Mouse (Mus musculus): ENCODE measurements around the gene Olfr600. TPM values are rescaled to one million over a fixed set of nuclear protein-coding genes. Genes with fewer than 3 reads are reported as not detected.

Gene Olfr600
- polyA plus RNA-seq (2012; rRNA removed; ENCODE audit: low replicate concordance) = not detected in 2 replicates

DNA sequence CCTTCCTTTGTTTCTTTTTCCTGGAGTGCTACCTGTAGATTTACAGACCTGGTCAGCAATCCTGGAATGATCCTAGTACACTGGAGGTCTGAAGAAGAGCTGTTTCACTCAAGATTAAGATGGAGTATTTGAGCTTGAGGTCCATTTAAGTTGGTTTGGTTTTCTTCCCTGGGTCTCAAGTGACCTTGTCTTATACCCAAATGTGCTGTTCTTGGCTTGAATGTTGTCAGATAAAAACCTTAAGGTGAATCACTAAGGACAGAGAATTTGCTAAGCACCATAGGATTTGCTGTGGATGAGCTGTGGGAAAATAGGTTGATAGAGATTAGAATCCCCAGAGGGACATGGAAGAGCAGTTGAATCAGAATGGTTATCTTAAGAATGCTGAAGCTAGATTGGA is at the start of gene Olfr600:
Olfr600 (minus strand) TSS at position 101 of the 400 bp plus-strand sequence.

DNA sequence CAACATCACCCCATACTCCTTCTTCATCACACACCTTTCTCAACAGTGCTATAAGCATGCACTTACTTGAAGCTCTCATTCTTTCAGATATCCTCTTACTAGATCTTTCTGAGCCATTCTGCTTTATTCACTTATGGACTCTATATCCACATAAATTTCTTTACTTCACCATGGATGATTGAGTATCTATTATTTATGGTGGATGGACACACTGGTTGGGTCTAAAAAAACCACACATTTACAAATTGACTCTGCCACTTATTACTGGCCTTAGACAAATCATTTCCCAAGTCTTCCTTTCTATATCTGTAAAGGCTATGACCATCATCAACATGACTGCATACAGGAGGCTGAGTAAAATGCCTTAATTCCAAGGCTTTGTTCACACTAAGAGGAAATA is 36.6 kb upstream of the Olfr600 start, which contains the start of gene Olfr603:
Olfr603 (minus strand) TSS at position 101 of the 400 bp plus-strand sequence.

DNA sequence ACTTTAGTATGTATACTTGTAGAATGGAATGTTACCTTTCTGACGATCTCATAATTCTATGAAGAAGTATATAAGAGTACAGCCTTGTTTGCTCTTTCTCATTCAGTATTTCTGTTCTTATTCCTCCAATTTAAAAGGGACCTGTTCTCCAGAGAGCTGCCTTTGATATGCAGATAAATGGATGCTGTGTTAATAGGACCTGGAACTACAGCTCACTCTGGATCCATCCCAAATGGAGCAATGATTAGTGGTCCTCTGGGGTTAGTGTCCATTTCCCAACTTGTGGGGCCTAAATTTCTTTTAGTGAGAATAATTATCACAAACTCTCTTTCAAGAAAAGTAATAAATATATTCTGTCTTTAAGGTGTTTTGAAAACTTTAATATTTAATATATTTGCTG is 13.1 kb upstream of the Olfr600 start, which contains the start of gene Olfr601:
Olfr601 (minus strand) TSS at position 101 of the 400 bp plus-strand sequence.

GRCm38 (mm10) chr7:103335617-103336016 is 13.9 kb downstream of the Olfr600 start, which contains the start of gene Olfr599:
TSS of gene Olfr599 (plus strand) at chr7:103335917.

DNA sequence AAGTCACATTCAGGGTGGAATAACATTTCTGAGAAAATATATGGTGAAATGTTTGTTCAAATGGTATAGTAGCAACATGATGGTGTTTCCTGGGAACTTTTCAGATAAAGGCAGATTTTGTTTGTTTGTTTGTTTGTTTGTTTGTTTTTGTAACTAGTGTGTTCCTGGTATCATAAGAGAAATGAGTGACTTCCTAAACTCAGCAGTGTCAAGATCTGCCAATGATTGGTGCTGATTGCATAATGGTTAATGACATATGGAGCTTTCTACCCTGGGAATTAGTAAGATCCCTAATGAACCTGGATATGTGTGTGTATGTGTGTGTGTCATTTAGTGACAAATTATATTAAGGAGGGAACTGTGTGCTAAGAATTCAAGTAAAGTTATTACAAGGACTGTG is 26.2 kb downstream of the Olfr600 start, which contains the start of gene Olfr598:
Olfr598 (plus strand) TSS at position 301 of the 400 bp plus-strand sequence.

DNA sequence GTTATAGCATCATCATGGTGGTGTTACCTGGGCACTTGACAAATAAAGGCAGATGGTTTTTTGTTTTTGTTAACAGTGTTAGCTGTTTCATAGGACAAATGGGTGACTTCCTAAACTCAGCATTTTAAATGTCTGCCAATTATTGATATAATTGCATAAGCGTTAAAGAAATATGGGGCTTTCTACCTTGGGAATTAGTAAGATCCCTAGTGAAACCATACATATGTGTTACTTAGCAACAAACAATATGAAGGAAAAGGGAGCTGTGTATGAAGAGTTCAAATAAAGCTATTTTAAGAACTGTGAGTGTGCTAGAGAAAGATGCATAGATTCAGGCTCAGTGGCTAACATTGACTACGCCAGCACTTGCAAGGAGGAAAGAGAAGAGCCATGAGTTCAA is 33.5 kb downstream of the Olfr600 start, which contains the start of gene Olfr597:
Olfr597 (plus strand) TSS at position 301 of the 400 bp plus-strand sequence.

GRCm38 (mm10) chr7:103305348-103305747 is 44.1 kb downstream of the Olfr600 start, which contains the start of gene Olfr596:
TSS of gene Olfr596 (plus strand) at chr7:103305648.

Other genes with a start within 250 kb of the Olfr600 start
- not detected in 2 replicates for gene Olfr586, start 224.0 kb downstream of the Olfr600 start, polyA plus RNA-seq (2012; rRNA removed; ENCODE audit: low replicate concordance)
- gene Olfr588-ps1, start 208.8 kb downstream of the Olfr600 start, polyA plus RNA-seq (2012; rRNA removed; ENCODE audit: low replicate concordance) = not detected in 2 replicates
- not detected in 2 replicates for gene Olfr589, start 193.3 kb downstream of the Olfr600 start, polyA plus RNA-seq (2012; rRNA removed; ENCODE audit: low replicate concordance)
- gene Olfr591, start 171.3 kb downstream of the Olfr600 start, polyA plus RNA-seq (2012; rRNA removed; ENCODE audit: low replicate concordance) = not detected in 2 replicates
- not detected in 2 replicates for gene Olfr592, start 164.9 kb downstream of the Olfr600 start, polyA plus RNA-seq (2012; rRNA removed; ENCODE audit: low replicate concordance)
- not detected in 2 replicates for gene Olfr593, start 137.8 kb downstream of the Olfr600 start, polyA plus RNA-seq (2012; rRNA removed; ENCODE audit: low replicate concordance)
- not detected in 2 replicates for gene Olfr594, start 132.7 kb downstream of the Olfr600 start, polyA plus RNA-seq (2012; rRNA removed; ENCODE audit: low replicate concordance)
- not detected in 2 replicates for gene Usp17ld, start 97.2 kb downstream of the Olfr600 start, polyA plus RNA-seq (2012; rRNA removed; ENCODE audit: low replicate concordance)
- not detected in 2 replicates for gene Olfr596, start 44.0 kb downstream of the Olfr600 start, polyA plus RNA-seq (2012; rRNA removed; ENCODE audit: low replicate concordance)
- not detected in 2 replicates for gene Olfr597, start 33.4 kb downstream of the Olfr600 start, polyA plus RNA-seq (2012; rRNA removed; ENCODE audit: low replicate concordance)
- gene Olfr598, start 26.1 kb downstream of the Olfr600 start, polyA plus RNA-seq (2012; rRNA removed; ENCODE audit: low replicate concordance) = not detected in 2 replicates
- not detected in 2 replicates for gene Olfr599, start 13.8 kb downstream of the Olfr600 start, polyA plus RNA-seq (2012; rRNA removed; ENCODE audit: low replicate concordance)
- not detected in 2 replicates for gene Olfr601, start 13.0 kb upstream of the Olfr600 start, polyA plus RNA-seq (2012; rRNA removed; ENCODE audit: low replicate concordance)
- not detected in 2 replicates for gene Olfr603, start 36.5 kb upstream of the Olfr600 start, polyA plus RNA-seq (2012; rRNA removed; ENCODE audit: low replicate concordance)
- gene Usp17lc, start 65.4 kb upstream of the Olfr600 start, polyA plus RNA-seq (2012; rRNA removed; ENCODE audit: low replicate concordance) = not detected in 2 replicates
- not detected in 2 replicates for gene Olfr605, start 95.8 kb upstream of the Olfr600 start, polyA plus RNA-seq (2012; rRNA removed; ENCODE audit: low replicate concordance)
- not detected in 2 replicates for gene Olfr606, start 99.4 kb upstream of the Olfr600 start, polyA plus RNA-seq (2012; rRNA removed; ENCODE audit: low replicate concordance)
- not detected in 2 replicates for gene Olfr607, start 114.5 kb upstream of the Olfr600 start, polyA plus RNA-seq (2012; rRNA removed; ENCODE audit: low replicate concordance)
- gene Olfr608, start 120.2 kb upstream of the Olfr600 start, polyA plus RNA-seq (2012; rRNA removed; ENCODE audit: low replicate concordance) = not detected in 2 replicates
- not detected in 2 replicates for gene Olfr609, start 148.4 kb upstream of the Olfr600 start, polyA plus RNA-seq (2012; rRNA removed; ENCODE audit: low replicate concordance)
- not detected in 2 replicates for gene Olfr610, start 162.5 kb upstream of the Olfr600 start, polyA plus RNA-seq (2012; rRNA removed; ENCODE audit: low replicate concordance)
- not detected in 2 replicates for gene Olfr611, start 171.2 kb upstream of the Olfr600 start, polyA plus RNA-seq (2012; rRNA removed; ENCODE audit: low replicate concordance)
- not detected in 2 replicates for gene Olfr612, start 193.0 kb upstream of the Olfr600 start, polyA plus RNA-seq (2012; rRNA removed; ENCODE audit: low replicate concordance)
- not detected in 2 replicates for gene Olfr613, start 198.4 kb upstream of the Olfr600 start, polyA plus RNA-seq (2012; rRNA removed; ENCODE audit: low replicate concordance)
- gene Olfr615, start 206.4 kb upstream of the Olfr600 start, polyA plus RNA-seq (2012; rRNA removed; ENCODE audit: low replicate concordance) = not detected in 2 replicates
- gene Olfr616, start 219.5 kb upstream of the Olfr600 start, polyA plus RNA-seq (2012; rRNA removed; ENCODE audit: low replicate concordance) = not detected in 2 replicates
- not detected in 2 replicates for gene Olfr617, start 223.4 kb upstream of the Olfr600 start, polyA plus RNA-seq (2012; rRNA removed; ENCODE audit: low replicate concordance)
- gene Olfr618, start 240.4 kb upstream of the Olfr600 start, polyA plus RNA-seq (2012; rRNA removed; ENCODE audit: low replicate concordance) = not detected in 2 replicates